Mouse (Mus musculus) hindbrain, embryonic 16.5 days (tissue): Measurements from ENCODE around the gene Slc34a1. TPM values are rescaled to one million over a fixed set of nuclear protein-coding genes. Genes with fewer than 3 reads are reported as not detected.
"Not testable (repeated sequence)": the region's sequence is repeated elsewhere in the genome, so short reads cannot be mapped to it uniquely, and the experiment has no call there.

Experiments used
- ATAC-seq: fragments of 200-750 bp; cut with Nextera tagmentation; 2 replicates; pipeline ENCODE4 v1.8.0; 2017; ENCODE audit warnings: moderate TSS enrichment, moderate library complexity
- H3K27ac ChIP-seq: fragments of 300-500 bp; sonication (generic); 2 replicates; pipeline ENCODE4 v1.5.1; 2014; ENCODE audit warnings: low read depth, mild to moderate bottlenecking, control low read depth, low read length, moderate library complexity
- H3K27me3 ChIP-seq: fragments of 300-500 bp; sonication (generic); replicated peaks from 2 replicates; pipeline ENCODE4 v1.6.1; 2014; ENCODE audit warnings: low read length; ENCODE audit not compliant: control insufficient read depth, insufficient read depth
- H3K36me3 ChIP-seq: fragments of 300-500 bp; sonication (generic); 2 replicates; pipeline ENCODE4 v1.6.1; 2014; ENCODE audit warnings: mild to moderate bottlenecking, low read length, moderate library complexity, mixed read lengths; ENCODE audit not compliant: control insufficient read depth, insufficient read depth
- H3K4me1 ChIP-seq: fragments of 300-500 bp; sonication (generic); 2 replicates; pipeline ENCODE4 v1.6.1; 2014; ENCODE audit warnings: low read depth, low read length; ENCODE audit not compliant: control insufficient read depth, insufficient read depth
- H3K4me2 ChIP-seq: fragments of 300-500 bp; sonication (generic); 2 replicates; pipeline ENCODE4 v1.6.1; 2014; ENCODE audit warnings: mild to moderate bottlenecking, low read length, control low read depth, moderate library complexity
- H3K4me3 ChIP-seq: fragments of 300-500 bp; sonication (generic); 2 replicates; pipeline ENCODE4 v1.5.1; 2014; ENCODE audit warnings: mild to moderate bottlenecking, low read length, control low read depth, moderate library complexity
- H3K9ac ChIP-seq: fragments of 300-500 bp; sonication (generic); 2 replicates; pipeline ENCODE4 v1.6.1; 2014; ENCODE audit warnings: low read depth, mild to moderate bottlenecking, control low read depth, low read length, moderate library complexity
- H3K9me3 ChIP-seq: fragments of 300-500 bp; sonication (generic); 2 replicates; pipeline ENCODE4 v1.6.1; 2014; ENCODE audit warnings: mild to moderate bottlenecking, low read length, moderate library complexity; ENCODE audit not compliant: control insufficient read depth
- WGBS: fragments of 180-500 bp; shearing (Covaris S2); extraction: QIAGEN DNeasy Blood & Tissue Kit; methylation state at CpG from one replicate; pipeline ENCODE4 v1.1.7; 2014; 5-methylcytosine and 5-hydroxymethylcytosine counted together
- polyA plus RNA-seq: library from polyadenylated mRNA; unstranded; fragments of >200 nt; fragmentation: Nextera tagmentation; extraction: Ambion mirVana; gene quantifications from 2 replicates; pipeline ENCODE4 v1.2.1, GENCODE M21; 2015

Slc34a1 gene
- polyA plus RNA-seq, 1 experiment from 2014 or later: not detected

DNA sequence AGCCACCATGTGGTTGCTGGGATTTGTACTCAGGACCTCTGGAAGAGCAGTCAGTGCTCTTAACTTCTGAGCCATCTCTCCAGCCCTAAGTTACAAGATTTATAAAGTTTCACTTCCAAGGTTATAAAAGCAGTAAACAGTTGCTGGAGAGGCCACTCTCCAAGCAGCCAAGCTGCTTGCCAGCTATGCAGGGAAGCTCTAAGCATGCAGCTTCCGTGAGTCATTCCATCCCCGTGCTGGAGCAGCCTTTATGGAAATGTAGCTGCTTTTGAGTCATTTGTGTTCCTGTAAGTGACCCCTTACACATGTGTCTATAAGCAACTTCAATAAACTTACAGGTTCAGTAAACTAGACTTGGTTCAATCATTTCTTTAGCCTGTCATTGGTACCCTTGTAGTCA is 32.6 kb downstream of the Slc34a1 start:
- Histone ChIP-seq H3K9me3 (no peaks in the 10 kb centered on the region), H3K4me1 (no peaks in the 10 kb centered on the region), H3K9ac (no peak overlapping the region), H3K27me3 (no peaks in the 10 kb centered on the region), H3K36me3 (no peaks in the 10 kb centered on the region), H3K4me3 (no peak overlapping the region), H3K27ac (no peak overlapping the region), H3K4me2 (no peak overlapping the region)
- ATAC-seq: no peak
- 95% methylated on average over 2 of the region's 2 CpGs for WGBS

- H3K27me3 ChIP-seq: no peaks in the 10 kb centered on the region
- H3K27ac ChIP-seq: no peak overlapping the region
- H3K4me3 ChIP-seq: no peak overlapping the region
- H3K9ac ChIP-seq: no peak overlapping the region
- no peak overlapping the region for H3K4me2 ChIP-seq
- 77% methylated on average over 10 of the region's 10 CpGs for WGBS
- H3K4me1 ChIP-seq: no peaks in the 10 kb centered on the region
- no peaks in the 10 kb centered on the region for H3K36me3 ChIP-seq
- no peaks in the 10 kb centered on the region for H3K9me3 ChIP-seq
- no peak for ATAC-seq
Measured at GRCm38 (mm10) chr13:55431889-55432685, 34.1 kb downstream of the Slc34a1 start.

DNA sequence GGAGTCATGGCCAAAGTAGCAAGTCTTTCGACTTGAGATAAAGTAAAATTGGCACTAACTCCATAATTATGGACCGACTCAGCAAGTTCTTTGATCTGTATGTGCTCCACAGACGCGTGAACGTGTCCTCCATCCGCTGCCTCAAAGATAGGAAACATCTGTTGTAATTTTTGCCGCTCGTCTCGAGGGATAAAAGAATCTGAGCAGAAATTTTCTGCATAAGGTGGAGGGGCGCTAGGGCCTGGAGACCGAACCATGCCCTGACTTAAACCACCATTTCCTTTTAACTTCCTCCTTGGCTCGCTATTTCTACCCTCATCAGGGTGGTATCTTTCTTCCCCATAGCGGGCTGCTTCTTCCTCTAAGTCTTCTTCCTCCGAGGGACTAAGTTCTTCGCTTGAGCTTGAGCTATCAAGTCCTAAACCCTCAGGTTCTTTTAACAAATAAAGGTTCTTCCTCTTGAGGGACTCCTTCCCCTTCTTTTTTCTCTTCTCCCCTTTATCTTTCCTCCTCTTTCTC is 39.2 kb downstream of the Slc34a1 start:
- H3K27me3 ChIP-seq, H3K36me3 ChIP-seq, H3K4me3 ChIP-seq, H3K4me2 ChIP-seq, H3K4me1 ChIP-seq, H3K9me3 ChIP-seq, H3K9ac ChIP-seq, H3K27ac ChIP-seq, ATAC-seq: not testable (repeated sequence)
- WGBS: 92% methylated on average over 14 of the region's 15 CpGs

DNA sequence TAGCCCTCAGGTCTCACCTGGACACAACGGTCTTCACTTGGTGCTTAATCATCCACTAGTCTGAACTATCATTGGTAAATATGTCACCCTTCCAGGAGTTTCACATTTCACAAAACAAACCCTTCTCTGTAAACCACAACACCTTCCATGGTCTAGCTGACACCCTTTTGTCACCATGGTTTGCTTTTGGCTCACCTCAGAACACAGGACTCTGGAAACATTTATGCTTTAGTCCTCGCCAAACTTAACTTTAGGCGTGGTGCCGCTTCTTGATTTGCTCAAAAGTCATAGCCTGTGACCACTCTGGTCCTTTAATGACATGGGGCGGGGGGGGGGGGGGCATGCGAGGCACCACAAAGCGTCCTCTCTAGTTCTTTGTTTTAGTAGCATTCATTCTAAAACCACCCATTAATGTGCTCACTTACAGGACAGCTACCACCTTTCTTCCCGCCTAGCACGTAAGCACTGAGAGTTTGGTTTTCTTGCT is 45.9 kb downstream of the Slc34a1 start:
- H3K4me3 ChIP-seq: peak overlapping the region; percentile 74
- H3K36me3 ChIP-seq: no peaks in the 10 kb centered on the region
- H3K9me3 ChIP-seq: no peaks in the 10 kb centered on the region
- H3K27ac ChIP-seq: peak overlapping the region; percentile 85; the same call in 1 of the 2 replicates
- H3K27me3 ChIP-seq: no peaks in the 10 kb centered on the region
- no peak overlapping the region; the same call in 1 of the 2 replicates for H3K9ac ChIP-seq
- no peak for ATAC-seq
- peaks cover 16% of the 10 kb centered on the region for H3K4me1 ChIP-seq
- peak overlapping the region; percentile 64 for H3K4me2 ChIP-seq
- WGBS: 42% methylated on average over 9 of the region's 9 CpGs

DNA sequence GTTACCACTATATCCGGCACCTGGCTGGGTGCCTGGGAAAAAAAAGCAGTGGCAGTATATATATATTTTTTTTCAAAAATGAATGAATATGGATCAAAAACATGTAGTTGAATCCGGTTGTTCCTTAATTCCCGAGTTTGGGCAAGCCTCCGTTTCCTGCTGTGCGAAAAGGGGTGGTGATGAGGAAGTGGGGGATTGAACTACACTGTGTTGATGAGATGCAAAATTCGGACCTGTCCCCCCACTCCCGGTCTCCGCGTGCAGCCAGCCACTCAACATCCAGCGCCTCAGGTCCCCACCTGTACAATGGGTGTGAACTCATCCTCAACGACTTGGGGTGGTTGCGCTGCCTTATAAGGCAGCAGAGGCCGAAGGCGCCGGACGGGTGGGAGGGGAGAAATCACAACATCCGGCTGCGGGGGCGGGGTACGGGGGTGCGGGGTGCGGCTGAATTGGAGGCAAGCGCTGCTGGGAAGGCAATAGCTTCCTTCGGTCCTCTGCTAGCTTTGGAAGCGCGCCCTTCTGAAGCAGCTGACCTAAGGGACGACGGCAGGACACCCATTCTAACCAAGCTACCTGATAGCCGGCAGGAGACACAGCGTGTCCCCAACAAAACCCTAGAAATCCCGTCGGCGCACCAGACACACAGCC is 46.4 kb downstream of the Slc34a1 start:
- WGBS: 2% methylated on average over 32 of the region's 33 CpGs
- H3K27me3 ChIP-seq: no peaks in the 10 kb centered on the region
- no peaks in the 10 kb centered on the region for H3K9me3 ChIP-seq
- H3K4me1 ChIP-seq: peaks cover 16% of the 10 kb centered on the region
- H3K4me2 ChIP-seq: peak overlapping the region; percentile 64
- peak overlapping the region; percentile 74 for H3K4me3 ChIP-seq
- peak overlapping the region; percentile 85 for H3K27ac ChIP-seq
- peak overlapping the region; percentile 68 for H3K9ac ChIP-seq
- ATAC-seq: peak; percentile 76
- no peaks in the 10 kb centered on the region for H3K36me3 ChIP-seq

- under 1% methylated on average over 31 of the region's 35 CpGs for WGBS
- H3K27ac ChIP-seq: peak within 1 kb of the TSS; percentile 85
Measured at GRCm38 (mm10) chr13:55444937-55445315, 46.9 kb downstream of the Slc34a1 start, which contains the start of gene Grk6. Gene Grk6, plus strand, starts transcription at chr13:55445072.

GRCm38 (mm10) chr13:55445361-55446091 is 47.5 kb downstream of the Slc34a1 start:
- peak overlapping the region; percentile 90 for H3K9ac ChIP-seq

More at GRCm38 (mm10) chr13:55444937-55445315, 46.9 kb downstream of the Slc34a1 start, which contains the start of gene Grk6:
- Histone ChIP-seq H3K4me2 (peak within 1 kb of the TSS; percentile 85), H3K36me3 (no peaks in the 10 kb centered on the region), H3K27me3 (no peaks in the 10 kb centered on the region), H3K4me3 (peak within 1 kb of the TSS; percentile 74), H3K4me1 (peaks cover 16% of the 10 kb centered on the region), H3K9ac (peak within 1 kb of the TSS; percentile 90), H3K9me3 (no peaks in the 10 kb centered on the region)
- ATAC-seq: peak; percentile 97

DNA sequence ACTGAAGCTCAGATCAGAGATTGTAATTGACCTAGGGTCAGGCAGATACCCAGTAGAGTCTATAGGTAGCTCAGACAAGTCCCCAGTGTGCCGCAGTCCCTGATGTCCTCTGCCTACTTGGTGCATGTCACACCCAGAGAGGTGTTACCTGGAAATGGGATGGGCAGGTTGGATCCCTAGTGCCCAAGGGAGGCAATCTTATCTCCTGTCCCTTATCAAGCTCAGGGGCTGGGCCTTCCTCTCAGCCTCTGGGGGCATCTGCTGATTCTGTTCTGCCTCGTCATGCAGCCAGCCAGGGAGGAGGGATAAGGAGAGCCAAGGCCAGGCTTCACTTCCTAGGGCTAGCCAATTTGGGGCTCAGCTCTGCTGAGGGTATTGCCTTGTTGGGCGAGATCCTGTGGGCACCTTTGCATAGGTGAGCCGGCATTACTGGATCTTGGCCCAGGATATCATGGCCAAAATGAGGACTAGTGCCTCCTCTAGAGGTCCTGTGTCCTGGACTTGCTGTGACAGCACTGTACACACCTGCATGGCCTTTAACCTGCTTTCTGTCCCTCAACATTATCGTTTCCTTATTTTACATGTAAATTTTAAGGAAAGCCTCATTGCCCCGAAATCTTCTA is 48.6 kb downstream of the Slc34a1 start:
- Histone ChIP-seq H3K27me3 (no peaks in the 10 kb centered on the region), H3K4me3 (no peak overlapping the region; the same call in 1 of the 2 replicates), H3K9me3 (no peaks in the 10 kb centered on the region), H3K36me3 (peaks cover 9% of the 10 kb centered on the region; the same call in 1 of the 2 replicates), H3K9ac (peak overlapping the region; percentile 90; the same call in 1 of the 2 replicates), H3K4me1 (peaks cover 16% of the 10 kb centered on the region), H3K27ac (no peak overlapping the region), H3K4me2 (peak overlapping the region; percentile 85)
- WGBS: 73% methylated on average over 6 of the region's 6 CpGs
- no peak for ATAC-seq

More at GRCm38 (mm10) chr13:55445361-55446091, 47.5 kb downstream of the Slc34a1 start:
- WGBS: under 1% methylated on average over 57 of the region's 66 CpGs
- peaks cover 1% of the 10 kb centered on the region; the same call in 1 of the 2 replicates for H3K36me3 ChIP-seq
- H3K27me3 ChIP-seq: no peaks in the 10 kb centered on the region
- peak overlapping the region; percentile 85 for H3K4me2 ChIP-seq
- H3K9me3 ChIP-seq: no peaks in the 10 kb centered on the region
- ATAC-seq: no peak
- H3K4me3 ChIP-seq: peak overlapping the region; percentile 74
- H3K4me1 ChIP-seq: peaks cover 16% of the 10 kb centered on the region
- H3K27ac ChIP-seq: peak overlapping the region; percentile 85
